Mouse (Mus musculus): ENCODE data around the gene Tspyl1.

DNA sequence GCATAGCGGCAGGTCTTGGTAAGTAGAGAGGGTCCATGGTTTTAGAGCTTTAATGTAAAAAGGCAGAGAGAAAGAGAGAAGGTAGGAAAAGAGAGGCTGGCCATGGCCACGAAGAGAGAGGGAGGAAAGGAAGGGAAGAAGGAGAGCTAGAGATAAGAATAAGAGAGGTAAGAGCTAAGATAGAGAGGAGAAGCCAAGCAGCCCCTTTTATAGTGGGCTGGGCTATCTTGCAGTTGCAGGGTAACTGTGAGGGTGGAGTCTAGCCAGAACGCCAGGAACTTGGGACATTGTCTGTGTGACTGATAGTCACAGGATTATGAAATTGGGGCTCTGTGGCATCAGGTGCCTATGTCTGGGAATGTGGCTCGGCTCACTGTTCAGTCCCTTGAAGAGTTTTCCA is 43.5 kb upstream of the Tspyl1 start:
- TF ChIP-seq CTCF (IDR thresholded peaks at IDR 0.05; ENCODE audit: extremely low read depth, insufficient read depth, low read length): no peak
- TF ChIP-seq POLR2A (IDR thresholded peaks at IDR 0.05; ENCODE audit: extremely low read depth, insufficient read depth, low read length): no peak

Measured in cortical plate, adult 2 months (tissue).